In genomic region chr8:84222566-84223165, GRCm38 (mm10) we compare ENCODE assay signal across 16 mouse cellular contexts. TPM values are rescaled to one million over a fixed set of nuclear protein-coding genes. Genes with fewer than 3 reads are reported as not detected.
DNase-seq lines count a peak whose midpoint lies in the region; ATAC-seq and TF ChIP-seq lines count a peak whose summit lies in the region.
"Had no signal": no experiment of that assay in that cellular context is flagged by ENCODE, and none has a peak within 500 bp of the region (broad histone marks: within the 10 kb centered on the region; RNA-seq: fewer than 3 reads in every experiment).

No protein-coding gene starts in this region.

- H3K9me3 ChIP-seq in liver, embryonic 13.5 days (replicated peaks), result no peaks in the 10 kb centered on the region
- no peaks in the 10 kb centered on the region for H3K9me3 ChIP-seq in intestine, embryonic 16.5 days (ENCODE audit: control insufficient read depth, low read length)
- no peaks in the 10 kb centered on the region for H3K9me3 ChIP-seq in hindbrain, embryonic 10.5 days
- H3K9me3 ChIP-seq: embryonic facial prominence, embryonic 15.5 days; lung, embryonic 15.5 days had no signal

- H3K9ac ChIP-seq in liver, embryonic 13.5 days, result no peak overlapping the region
- no peak overlapping the region for H3K9ac ChIP-seq in intestine, embryonic 16.5 days (ENCODE audit: low read depth, low read length)
- H3K9ac ChIP-seq: embryonic facial prominence, embryonic 15.5 days; lung, embryonic 15.5 days had no signal

- peaks cover 22% of the 10 kb centered on the region for H3K36me3 ChIP-seq in liver, embryonic 13.5 days
- peaks cover 12% of the 10 kb centered on the region for H3K36me3 ChIP-seq in intestine, embryonic 16.5 days (ENCODE audit: control insufficient read depth, insufficient read depth, low read length)
- H3K36me3 ChIP-seq in hindbrain, embryonic 10.5 days, result peaks cover 98% of the 10 kb centered on the region

- TF ChIP-seq POLR2A in bone marrow macrophage, adult 2 months (IDR thresholded peaks at IDR 0.05; ENCODE audit: borderline replicate concordance, low read depth, low read length), result no peak

- peaks cover 37% of the 10 kb centered on the region for H3K4me1 ChIP-seq in bone marrow macrophage, adult 2 months (ENCODE audit: control insufficient read depth, insufficient read depth, low read length)
- peaks cover 24% of the 10 kb centered on the region for H3K4me1 ChIP-seq in liver, embryonic 13.5 days (replicated peaks)
- H3K4me1 ChIP-seq in intestine, embryonic 16.5 days (ENCODE audit: control insufficient read depth, insufficient read depth, low read length), result no peaks in the 10 kb centered on the region; the same call in 1 of the 2 replicates
- no peaks in the 10 kb centered on the region for H3K4me1 ChIP-seq in hindbrain, embryonic 10.5 days (replicated peaks)
- H3K4me1 ChIP-seq: embryonic facial prominence, embryonic 15.5 days; lung, embryonic 15.5 days had no signal

- H3K27me3 ChIP-seq in liver, embryonic 13.5 days, result no peaks in the 10 kb centered on the region
- H3K27me3 ChIP-seq in intestine, embryonic 16.5 days (replicated peaks; ENCODE audit: control insufficient read depth, insufficient read depth, low read length), result no peaks in the 10 kb centered on the region
- no peaks in the 10 kb centered on the region for H3K27me3 ChIP-seq in hindbrain, embryonic 10.5 days (ENCODE audit: insufficient read depth, poor library complexity, severe bottlenecking)
- H3K27me3 ChIP-seq: embryonic facial prominence, embryonic 15.5 days; lung, embryonic 15.5 days had no signal

- no peak for DNase-seq in gastrocnemius, adult 2 months
- DNase-seq in gastrocnemius, postnatal 4 days (ENCODE audit: low spot score in 2 of 2), result no peak
- peak; percentile 37 for DNase-seq in 416B (ENCODE audit: low read depth)
- DNase-seq in liver, embryonic 13.5 days, result no peak
- DNase-seq in hindbrain, embryonic 10.5 days (ENCODE audit: low spot score), result no peak
- DNase-seq in spleen, adult 18-20 months, result no peak
- DNase-seq: cerebellum, postnatal 10 days; heart, postnatal 36 days; kidney, adult 11 months; left cerebral cortex, postnatal 4 days; midbrain, embryonic 14.5 days had no signal

- peak; percentile 22; the same call in 1 of the 2 replicates for ATAC-seq in liver, embryonic 13.5 days (ENCODE audit: low read depth)
- ATAC-seq in intestine, embryonic 16.5 days, result no peak
- ATAC-seq: forebrain, embryonic 16.5 days had no signal

- WGBS in liver, embryonic 13.5 days (ENCODE audit: insufficient replicate concordance), result 54% methylated on average over 9 of the region's 9 CpGs
- 92% methylated on average over 9 of the region's 9 CpGs for WGBS in intestine, embryonic 16.5 days
- WGBS in hindbrain, embryonic 10.5 days, result 92% methylated on average over 9 of the region's 9 CpGs

- peak overlapping the region; percentile 53 for H3K27ac ChIP-seq in gastrocnemius, adult 2 months
- peak overlapping the region; percentile 90 for H3K27ac ChIP-seq in bone marrow macrophage, adult 2 months (ENCODE audit: insufficient read depth, low read depth, low read length)
- peak overlapping the region; percentile 64; the same call in 1 of the 2 replicates for H3K27ac ChIP-seq in liver, embryonic 13.5 days
- no peak overlapping the region for H3K27ac ChIP-seq in intestine, embryonic 16.5 days (ENCODE audit: low read length)
- no peak overlapping the region for H3K27ac ChIP-seq in hindbrain, embryonic 10.5 days
- H3K27ac ChIP-seq: embryonic facial prominence, embryonic 15.5 days; lung, embryonic 15.5 days had no signal

- H3K4me3 ChIP-seq in gastrocnemius, adult 2 months, result no peak overlapping the region
- H3K4me3 ChIP-seq in bone marrow macrophage, adult 2 months (ENCODE audit: insufficient read depth, low read length), result no peak overlapping the region
- no peak overlapping the region for H3K4me3 ChIP-seq in liver, embryonic 13.5 days (replicated peaks)
- H3K4me3 ChIP-seq in intestine, embryonic 16.5 days (ENCODE audit: low read length), result no peak overlapping the region
- H3K4me3 ChIP-seq in hindbrain, embryonic 10.5 days, result no peak overlapping the region
- H3K4me3 ChIP-seq: embryonic facial prominence, embryonic 15.5 days; lung, embryonic 15.5 days had no signal

- 0 out of 2 replicates have a peak overlapping the region, but pooled peaks have one; percentile 0 for H3K4me2 ChIP-seq in liver, embryonic 13.5 days
- no peak overlapping the region for H3K4me2 ChIP-seq in intestine, embryonic 16.5 days (ENCODE audit: low read depth, low read length)
- H3K4me2 ChIP-seq: embryonic facial prominence, embryonic 15.5 days; lung, embryonic 15.5 days had no signal

- intact Hi-C loops in gastrocnemius, adult 2 months (cut with DNase I), result no loop called here

- TF ChIP-seq CTCF in gastrocnemius, adult 2 months (IDR thresholded peaks at IDR 0.05), result no peak
- TF ChIP-seq CTCF in bone marrow macrophage, adult 2 months (IDR thresholded peaks at IDR 0.05; ENCODE audit: low read depth, low read length), result no peak

RNA-seq across cellular contexts. Expression of gene Zswim4, which starts 14.2 kb away (rescaled TPM):
- 1 to 10 TPM; 5.2 to 8.6 TPM for total RNA-seq in gastrocnemius, adult 2 months (2021)
- 1 to 10 TPM; 9.5 to 9.8 TPM for total RNA-seq in gastrocnemius, postnatal 4 days (2021)
- polyA plus RNA-seq in bone marrow macrophage, adult 2 months (2012; ENCODE audit: insufficient read depth, insufficient read length, missing spikeins), result 9.4 and 10.9 TPM in 2 replicates
- polyA plus RNA-seq in liver, embryonic 13.5 days (2015; fragmentation: Nextera tagmentation; extraction: Ambion mirVana), result 2.1 and 2.2 TPM in 2 replicates
- polyA plus RNA-seq in intestine, embryonic 16.5 days (2015; fragmentation: Nextera tagmentation; extraction: Ambion mirVana), result 7.1 and 7.7 TPM in 2 replicates
- 36.9 and 53.5 TPM in 2 replicates for polyA plus RNA-seq in hindbrain, embryonic 10.5 days (2016; fragmentation: Nextera tagmentation; extraction: Ambion mirVana)

RNA-seq across cellular contexts. Expression of gene D8Ertd738e, which starts 26.9 kb away (rescaled TPM):
- 100 to 1,000 TPM; 187 to 222 TPM for total RNA-seq in gastrocnemius, adult 2 months (2021)
- 100 to 1,000 TPM; 197 to 218 TPM for total RNA-seq in gastrocnemius, postnatal 4 days (2021)
- polyA plus RNA-seq in bone marrow macrophage, adult 2 months (2012; ENCODE audit: insufficient read depth, insufficient read length, missing spikeins), result 164 and 172 TPM in 2 replicates
- polyA plus RNA-seq in liver, embryonic 13.5 days (2015; fragmentation: Nextera tagmentation; extraction: Ambion mirVana), result 229 and 245 TPM in 2 replicates
- polyA plus RNA-seq in intestine, embryonic 16.5 days (2015; fragmentation: Nextera tagmentation; extraction: Ambion mirVana), result 292 and 296 TPM in 2 replicates
- 386 TPM in 2 replicates for polyA plus RNA-seq in hindbrain, embryonic 10.5 days (2016; fragmentation: Nextera tagmentation; extraction: Ambion mirVana)

RNA-seq across cellular contexts. Expression of gene Mri1, which starts 34.5 kb away (rescaled TPM):
- 10 to 100 TPM; 14.0 to 15.9 TPM for total RNA-seq in gastrocnemius, adult 2 months (2021)
- 10 to 100 TPM; 18.8 to 27.0 TPM for total RNA-seq in gastrocnemius, postnatal 4 days (2021)
- 10.0 and 11.6 TPM in 2 replicates for polyA plus RNA-seq in bone marrow macrophage, adult 2 months (2012; ENCODE audit: insufficient read depth, insufficient read length, missing spikeins)
- polyA plus RNA-seq in liver, embryonic 13.5 days (2015; fragmentation: Nextera tagmentation; extraction: Ambion mirVana), result 41.2 and 48.4 TPM in 2 replicates
- polyA plus RNA-seq in intestine, embryonic 16.5 days (2015; fragmentation: Nextera tagmentation; extraction: Ambion mirVana), result 76.0 and 77.1 TPM in 2 replicates
- polyA plus RNA-seq in hindbrain, embryonic 10.5 days (2016; fragmentation: Nextera tagmentation; extraction: Ambion mirVana), result 65.3 and 72.1 TPM in 2 replicates

RNA-seq across cellular contexts. Expression of gene Nanos3, which starts 37.6 kb away (rescaled TPM):
- not detected for total RNA-seq in gastrocnemius, adult 2 months (2021)
- 1 to 10 TPM; 2.5 to 3.3 TPM for total RNA-seq in gastrocnemius, postnatal 4 days (2021)
- not detected in 2 replicates for polyA plus RNA-seq in bone marrow macrophage, adult 2 months (2012; ENCODE audit: insufficient read depth, insufficient read length, missing spikeins)
- 0.28 and 0.34 TPM in 2 replicates for polyA plus RNA-seq in liver, embryonic 13.5 days (2015; fragmentation: Nextera tagmentation; extraction: Ambion mirVana)
- polyA plus RNA-seq in intestine, embryonic 16.5 days (2015; fragmentation: Nextera tagmentation; extraction: Ambion mirVana), result 0.89 and 1.3 TPM in 2 replicates
- 2.5 and 6.8 TPM in 2 replicates for polyA plus RNA-seq in hindbrain, embryonic 10.5 days (2016; fragmentation: Nextera tagmentation; extraction: Ambion mirVana)

RNA-seq across cellular contexts. Expression of gene Ccdc130, which starts 47.5 kb away (rescaled TPM):
- 1 to 10 TPM; 7.7 to 9.1 TPM for total RNA-seq in gastrocnemius, adult 2 months (2021)
- 10 to 100 TPM; 11.2 to 15.1 TPM for total RNA-seq in gastrocnemius, postnatal 4 days (2021)
- 22.8 and 27.3 TPM in 2 replicates for polyA plus RNA-seq in bone marrow macrophage, adult 2 months (2012; ENCODE audit: insufficient read depth, insufficient read length, missing spikeins)
- 8.8 and 9.1 TPM in 2 replicates for polyA plus RNA-seq in liver, embryonic 13.5 days (2015; fragmentation: Nextera tagmentation; extraction: Ambion mirVana)
- 13.5 and 16.3 TPM in 2 replicates for polyA plus RNA-seq in intestine, embryonic 16.5 days (2015; fragmentation: Nextera tagmentation; extraction: Ambion mirVana)
- polyA plus RNA-seq in hindbrain, embryonic 10.5 days (2016; fragmentation: Nextera tagmentation; extraction: Ambion mirVana), result 22.2 and 27.2 TPM in 2 replicates

Comparison
In these comparisons a context has a peak if more than half of its experiments do, and no peak if none do; other contexts are left out.
1. H3K27ac ChIP-seq: peak in gastrocnemius, adult 2 months (single experiment), bone marrow macrophage, adult 2 months (single experiment) and liver, embryonic 13.5 days (single experiment); none in intestine, embryonic 16.5 days (single experiment) and hindbrain, embryonic 10.5 days (single experiment).